Mouse (Mus musculus) Muller cell, postnatal 12 days (primary cell): Measurements from ENCODE around the gene Lrrc36.

Experiments
- DNase-seq: peaks from one replicate; pipeline ENCODE4 v3.0.0-alpha.2; 2015; ENCODE audit errors: inconsistent ontology term

The Lrrc36 gene

GRCm38 (mm10) chr8:105431743-105432515 lies 18.6 kb downstream of the Lrrc36 start:
- no peak for DNase-seq

- DNase-seq = no peak
These were observed 19.6 kb downstream of the Lrrc36 start for GRCm38 (mm10) chr8:105433021-105433420.

DNA sequence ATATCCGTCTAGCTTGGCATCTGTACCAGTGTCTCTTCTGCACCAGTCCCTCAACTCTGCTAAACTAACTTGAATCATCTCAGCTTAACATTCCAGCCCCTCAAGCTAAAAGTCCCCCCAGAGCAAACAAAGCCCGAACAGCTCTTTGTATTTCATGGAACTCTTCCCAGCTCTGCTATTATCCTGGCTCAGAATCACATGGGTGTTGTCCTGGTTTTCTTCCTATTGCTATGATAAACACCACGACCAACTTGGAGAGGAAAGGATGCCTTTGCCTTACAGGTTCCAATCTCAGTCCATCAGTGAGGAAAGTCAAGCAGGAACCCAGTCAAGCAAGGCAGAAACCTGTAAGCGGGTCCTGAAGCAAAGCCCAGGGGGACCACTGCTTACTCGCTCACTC lies 20.1 kb downstream of the Lrrc36 start:
- peak; percentile 48 for DNase-seq

DNA sequence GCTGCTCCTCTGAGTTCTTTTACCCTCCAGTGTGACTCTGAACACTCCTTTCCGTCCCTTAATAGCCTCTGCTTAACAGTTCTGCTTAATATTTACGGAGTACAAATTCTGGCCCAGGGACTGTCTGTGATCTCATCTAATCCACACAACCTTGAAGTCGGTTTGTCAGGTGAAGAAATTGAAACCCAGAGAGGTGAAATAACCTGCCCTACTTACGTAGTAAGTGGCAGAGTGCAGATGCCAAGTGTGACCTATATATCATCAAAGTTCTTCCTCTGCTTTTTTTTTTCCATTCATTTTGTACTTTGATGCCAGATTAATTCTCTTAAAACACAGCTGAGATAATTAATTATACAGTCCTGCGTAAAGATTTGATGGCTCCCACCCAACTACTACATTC lies 20.8 kb downstream of the Lrrc36 start:
- no peak for DNase-seq

GRCm38 (mm10) chr8:105436218-105436617 lies 22.8 kb downstream of the Lrrc36 start:
- DNase-seq = peak; percentile 48

DNA sequence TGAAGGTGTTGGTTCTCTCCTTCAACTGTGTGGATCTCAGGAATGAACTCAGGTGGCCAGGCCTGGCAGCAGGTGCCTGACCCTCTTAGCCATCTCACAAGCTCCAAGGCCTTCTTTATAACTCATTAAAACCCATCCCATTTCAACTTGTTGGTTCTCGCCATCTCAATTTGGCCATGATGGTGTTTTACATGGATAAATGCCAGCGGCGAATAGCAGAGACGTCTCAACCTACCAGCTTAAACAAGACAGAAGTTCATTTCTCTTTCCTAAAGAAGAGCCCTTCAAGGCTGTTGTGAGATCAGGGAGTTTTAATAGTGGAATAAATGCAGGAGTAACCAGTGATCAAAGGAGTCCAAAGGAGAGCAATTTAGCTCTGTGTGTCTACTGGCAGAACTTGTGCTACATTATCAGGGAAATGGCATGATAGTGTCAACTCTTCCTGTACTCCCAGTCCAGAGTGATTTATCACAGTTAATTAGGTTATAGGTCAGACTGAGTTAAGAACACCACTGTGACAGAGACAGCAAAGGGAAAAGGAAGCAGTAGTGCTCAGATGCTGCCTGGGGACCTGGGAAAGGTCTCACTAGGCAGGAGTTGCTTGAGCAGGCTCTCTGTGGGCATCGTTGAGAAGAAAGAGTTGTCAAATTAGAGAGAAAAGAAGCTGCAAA lies 23.8 kb downstream of the Lrrc36 start:
- no peak for DNase-seq

DNA sequence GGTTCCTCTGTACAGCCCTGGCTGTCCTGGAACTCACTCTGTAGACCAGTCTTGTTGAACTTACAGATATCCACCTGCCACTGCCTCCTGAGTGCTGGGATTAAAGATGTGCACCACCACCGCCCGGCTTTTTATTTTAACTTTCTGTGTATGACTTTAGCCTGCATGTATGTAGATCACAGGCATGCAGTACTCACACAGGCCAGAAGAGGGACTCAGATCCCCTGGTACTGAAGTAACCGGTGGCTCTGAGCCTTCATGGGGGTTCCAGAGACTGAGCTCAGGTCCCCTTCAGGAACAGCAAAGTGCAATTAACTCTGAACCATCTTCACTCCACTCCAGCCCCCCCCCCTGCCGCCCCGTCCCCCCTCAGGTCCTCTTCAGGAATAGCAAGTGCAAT lies 25.5 kb downstream of the Lrrc36 start:
- no peak for DNase-seq

GRCm38 (mm10) chr8:105441433-105441832 lies 28.1 kb downstream of the Lrrc36 start:
- DNase-seq = no peak

DNA sequence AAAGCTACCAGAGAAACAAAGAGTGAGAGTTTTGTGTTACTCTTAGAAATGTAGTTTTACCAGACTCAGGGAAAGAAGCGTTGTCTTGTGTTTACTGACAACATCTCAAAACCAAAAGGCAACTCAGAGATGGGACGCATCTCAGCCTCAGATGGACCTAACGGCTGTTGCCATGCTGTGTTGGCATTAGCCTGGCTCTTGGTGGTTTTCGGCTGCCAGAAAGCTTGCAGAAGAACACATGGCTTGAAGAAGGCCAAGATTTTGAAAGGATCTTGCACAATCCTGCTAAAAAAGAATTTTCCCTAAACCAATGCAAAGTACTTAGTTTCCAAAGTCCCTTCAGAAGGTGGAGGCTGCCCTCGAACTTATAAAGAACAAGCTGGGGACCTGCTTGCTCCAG lies 29.3 kb downstream of the Lrrc36 start:
- no peak for DNase-seq

DNA sequence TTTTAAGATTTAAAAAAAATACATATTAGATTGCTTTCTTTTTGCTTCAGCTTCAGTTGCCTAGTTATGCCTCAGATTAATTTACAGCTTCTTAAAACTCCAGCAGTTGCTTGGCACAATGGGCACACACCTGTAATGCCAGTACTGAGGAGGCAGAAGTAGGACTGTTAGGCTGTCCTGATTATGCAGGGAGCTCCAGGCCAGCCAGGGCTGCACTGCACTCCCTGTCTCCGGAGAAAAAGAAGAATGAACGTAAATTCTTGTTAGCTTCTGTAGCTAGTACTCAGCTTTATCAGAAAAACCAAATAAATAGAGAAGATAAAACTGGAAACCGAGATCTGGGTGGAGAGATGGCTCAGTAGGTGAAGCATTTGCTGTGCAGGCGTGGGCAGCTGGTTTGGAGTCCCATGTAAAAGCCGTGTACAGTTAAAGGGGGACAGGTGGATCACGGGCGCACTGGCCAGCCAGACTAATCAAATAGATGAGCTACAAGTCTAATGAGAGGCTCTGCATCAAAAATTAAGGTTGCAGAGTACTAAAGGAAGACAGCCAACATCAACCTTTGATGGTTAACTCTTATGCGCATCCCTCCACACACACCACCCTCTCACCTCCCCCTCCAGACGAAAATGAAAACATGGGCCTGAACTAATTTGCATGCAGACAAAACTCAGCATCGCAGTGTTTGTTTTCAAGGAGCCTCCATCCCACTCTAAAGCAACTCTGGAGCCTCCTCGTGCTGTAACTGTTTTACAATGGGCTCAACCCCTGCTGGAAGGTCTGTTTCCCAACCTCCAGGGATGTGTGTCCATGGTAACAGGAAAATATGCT lies 32.1 kb downstream of the Lrrc36 start:
- DNase-seq = no peak

- DNase-seq = no peak
These were observed 32.8 kb downstream of the Lrrc36 start for GRCm38 (mm10) chr8:105446127-105446552.

GRCm38 (mm10) chr8:105448188-105448587 lies 34.8 kb downstream of the Lrrc36 start:
- no peak for DNase-seq

DNA sequence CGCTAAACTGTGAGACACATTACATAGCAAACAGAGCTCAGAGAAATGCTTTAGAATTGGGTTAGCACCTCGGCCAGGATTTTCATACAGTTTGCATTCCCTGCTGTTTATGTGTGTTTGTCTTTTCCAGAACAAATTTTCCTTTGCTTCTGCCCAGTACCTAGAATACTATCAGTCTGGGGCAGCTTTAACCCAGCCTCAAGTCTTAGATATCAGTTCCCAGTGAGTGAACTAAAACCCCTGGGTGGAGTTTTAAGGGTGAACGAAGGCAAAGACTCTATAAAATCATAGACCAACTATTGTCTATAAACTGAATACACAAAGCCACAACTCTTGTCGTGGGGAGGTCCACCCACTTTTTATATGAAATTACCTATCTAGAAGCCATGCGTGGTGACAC lies 35.2 kb downstream of the Lrrc36 start:
- no peak for DNase-seq

DNA sequence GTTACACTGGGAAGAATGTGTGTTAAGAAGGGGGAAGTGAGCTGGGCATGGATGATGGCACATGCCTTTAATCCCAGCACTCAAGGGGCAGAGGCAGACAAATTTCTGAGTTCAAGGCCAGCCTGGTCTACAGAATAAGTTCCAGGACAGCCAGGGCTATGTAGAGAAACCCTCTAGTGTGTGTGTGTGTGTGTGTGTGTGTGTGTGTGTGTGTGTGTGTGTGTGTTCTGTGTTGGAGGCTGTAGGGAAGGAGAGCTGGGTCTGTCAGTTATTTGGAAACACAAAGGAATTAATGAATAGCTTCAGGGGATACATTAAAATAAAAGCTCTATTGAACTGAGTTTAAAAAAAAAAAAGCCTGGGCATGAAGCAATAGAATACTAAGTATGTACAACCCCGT lies 37.6 kb downstream of the Lrrc36 start:
- DNase-seq = no peak

- DNase-seq = no peak
These were observed 38.7 kb downstream of the Lrrc36 start for GRCm38 (mm10) chr8:105451903-105452603.

DNA sequence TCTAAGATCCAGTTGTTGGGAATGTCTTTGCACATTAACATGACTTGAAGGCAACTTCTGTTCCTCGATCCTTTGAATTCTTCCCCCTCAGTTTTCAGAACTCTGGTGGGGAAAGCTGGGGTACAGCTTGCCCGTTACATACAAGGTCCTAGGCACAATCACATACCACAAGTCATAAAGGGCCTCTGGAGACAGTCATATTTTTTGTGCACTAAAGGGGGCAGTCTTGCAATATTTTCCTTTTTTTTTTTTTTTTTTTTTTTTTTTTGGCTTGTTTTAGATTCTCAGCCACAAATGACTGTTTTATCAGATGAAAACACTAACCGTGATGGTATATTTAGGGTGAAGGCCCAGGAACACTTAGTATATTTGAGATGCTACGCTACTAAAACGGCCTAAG lies 39.9 kb downstream of the Lrrc36 start:
- no peak for DNase-seq

DNA sequence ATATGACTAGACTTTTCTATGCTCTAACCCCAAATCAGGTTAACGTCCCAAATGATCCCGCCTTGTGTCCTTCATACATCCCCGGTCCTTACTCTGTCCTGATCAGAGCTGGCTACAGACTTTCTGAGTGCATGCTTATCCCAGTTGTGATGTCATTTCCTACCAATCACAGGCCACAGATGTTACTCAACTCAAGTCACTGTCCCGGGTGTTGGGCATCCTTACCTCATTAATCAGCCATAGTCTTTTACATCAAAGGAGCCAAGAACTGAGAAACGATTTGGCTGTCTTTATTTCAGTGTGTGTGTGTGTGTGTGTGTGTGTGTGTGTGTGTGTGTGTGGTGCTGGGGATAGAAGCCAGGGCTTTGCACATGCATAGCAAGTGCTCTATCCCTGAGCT lies 40.7 kb downstream of the Lrrc36 start:
- DNase-seq = peak; percentile 52

DNA sequence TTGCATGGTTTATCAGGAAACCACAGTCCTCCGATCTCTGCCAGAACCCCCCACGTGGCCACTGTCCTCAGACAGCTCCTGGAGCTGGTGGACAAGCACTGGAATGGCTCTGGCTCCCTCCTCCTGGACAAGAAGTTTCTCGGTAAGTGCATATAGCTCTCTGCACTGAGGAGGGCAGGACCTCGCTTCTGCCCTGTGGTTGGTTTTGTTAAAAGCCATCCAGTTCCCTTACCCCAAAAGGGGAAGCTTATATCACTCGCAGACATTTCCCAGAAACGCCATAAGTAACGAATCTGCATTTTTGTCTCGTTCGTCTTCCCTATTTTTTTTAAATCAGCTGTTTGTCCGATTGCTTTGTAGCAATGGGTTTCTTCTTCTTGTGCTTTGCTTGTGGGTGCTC lies 41.8 kb downstream of the Lrrc36 start:
- no peak for DNase-seq

DNA sequence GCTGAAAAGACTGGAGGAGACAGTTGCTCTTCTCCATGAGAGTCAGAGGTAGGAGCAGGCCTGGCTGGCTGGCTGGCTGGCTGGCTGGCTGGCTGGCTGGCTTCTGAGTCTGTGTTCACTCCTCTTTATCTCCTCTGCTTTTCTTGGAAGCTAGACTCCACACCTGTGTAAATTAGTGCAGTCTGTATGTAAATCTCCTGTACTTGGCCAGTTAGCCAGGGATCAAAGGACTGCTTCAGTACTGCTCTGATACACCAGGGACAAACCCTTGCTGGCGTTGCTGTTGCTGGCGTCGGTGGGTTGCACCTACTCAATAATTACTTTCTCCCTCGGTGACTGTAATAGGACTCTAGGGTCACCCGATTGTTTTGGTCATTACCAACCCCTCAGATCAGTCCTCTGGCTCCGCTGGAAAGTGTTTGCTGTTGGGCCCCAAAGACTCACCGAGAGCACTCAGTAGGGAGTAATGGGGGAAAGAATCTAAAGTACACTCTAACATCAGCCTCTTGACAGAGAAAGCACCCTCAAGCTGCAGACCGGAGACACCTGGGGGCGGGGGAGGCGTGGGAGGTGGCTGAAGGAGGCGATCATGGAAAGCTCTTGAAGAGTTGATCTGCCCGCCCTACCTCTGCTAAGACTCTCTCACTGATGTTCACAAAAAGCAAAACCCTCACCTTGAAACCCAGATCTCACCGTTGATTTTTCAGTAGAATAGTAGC lies 47.9 kb downstream of the Lrrc36 start:
- no peak for DNase-seq

DNA sequence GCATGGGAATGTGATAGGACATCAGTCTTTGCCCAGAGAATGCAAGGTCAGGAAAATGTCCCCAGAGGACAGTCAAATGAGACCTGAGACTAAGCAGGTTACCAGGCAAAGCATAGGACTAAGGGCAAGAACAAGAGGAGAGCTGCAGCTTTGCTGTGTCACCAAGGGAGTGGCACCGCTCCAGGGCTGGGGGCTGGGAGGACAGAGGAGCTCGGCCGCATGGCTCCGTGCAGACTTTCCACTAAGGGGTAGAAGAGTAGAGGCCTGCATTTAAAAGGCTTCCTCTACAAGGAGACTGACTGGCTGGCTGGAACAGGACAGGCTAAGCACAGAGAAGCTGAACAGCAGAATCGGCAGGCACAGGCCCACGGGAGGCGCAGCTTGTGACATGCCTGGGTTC lies 51.2 kb downstream of the Lrrc36 start:
- DNase-seq = no peak

DNA sequence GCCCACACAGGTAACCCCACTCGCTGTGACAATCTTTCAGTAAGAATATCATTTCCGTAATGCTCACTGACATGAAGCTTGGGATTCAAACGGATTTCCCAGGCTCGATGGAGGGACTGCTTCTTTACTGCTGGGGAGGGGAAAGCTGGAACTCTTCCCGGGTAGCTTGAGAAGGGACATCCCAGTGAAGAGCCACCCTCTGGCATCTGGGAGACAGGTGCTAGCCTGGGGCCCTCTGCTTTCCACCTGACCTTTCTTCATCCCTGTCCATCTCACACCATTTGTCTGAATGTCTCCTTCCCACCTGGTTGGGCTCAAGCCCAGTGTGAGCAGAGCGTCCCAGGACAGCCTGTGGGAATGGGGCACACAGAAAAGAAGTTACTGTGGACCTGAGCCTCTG lies 52.9 kb downstream of the Lrrc36 start:
- no peak for DNase-seq
